Mouse (Mus musculus) embryonic facial prominence, embryonic 15.5 days (tissue): ENCODE results near the gene Rack1. TPM values are rescaled to one million over a fixed set of nuclear protein-coding genes. Genes with fewer than 3 reads are reported as not detected.
A peak's percentile ranks its signal among the peaks of the same experiment; 100 is the strongest.
"Not testable (repeated sequence)": the region's sequence is repeated elsewhere in the genome, so short reads cannot be mapped to it uniquely, and the experiment has no call there.

Experiments used
- ATAC-seq: fragments of 200-750 bp; cut with Nextera tagmentation; 2 replicates; pipeline ENCODE4 v1.8.0; 2017; ENCODE audit warnings: low read depth, moderate TSS enrichment; ENCODE audit not compliant: insufficient number of reproducible peaks, low FRiP score, low TSS enrichment
- H3K27ac ChIP-seq: fragments of 300-500 bp; sonication (generic); replicated peaks from 2 replicates; pipeline ENCODE4 v1.5.1; 2015; ENCODE audit warnings: mild to moderate bottlenecking, inconsistent platforms
- H3K27me3 ChIP-seq: fragments of 300-500 bp; sonication (generic); 2 replicates; pipeline ENCODE4 v1.6.1; 2015; ENCODE audit warnings: inconsistent platforms
- H3K36me3 ChIP-seq: fragments of 300-500 bp; sonication (generic); 2 replicates; pipeline ENCODE4 v1.6.1; 2015; ENCODE audit warnings: mild to moderate bottlenecking, inconsistent platforms
- H3K4me1 ChIP-seq: fragments of 300-500 bp; sonication (generic); 2 replicates; pipeline ENCODE4 v1.6.1; 2015; ENCODE audit warnings: inconsistent platforms
- H3K4me2 ChIP-seq: fragments of 300-500 bp; sonication (generic); replicated peaks from 2 replicates; pipeline ENCODE4 v1.6.1; 2015; ENCODE audit warnings: mild to moderate bottlenecking, inconsistent platforms
- H3K4me3 ChIP-seq: fragments of 300-500 bp; sonication (generic); replicated peaks from 2 replicates; pipeline ENCODE4 v1.5.1; 2015; ENCODE audit warnings: mild to moderate bottlenecking, inconsistent platforms
- H3K9ac ChIP-seq: fragments of 300-500 bp; sonication (generic); 2 replicates; pipeline ENCODE4 v1.6.1; 2015; ENCODE audit warnings: inconsistent platforms
- H3K9me3 ChIP-seq: fragments of 300-500 bp; sonication (generic); replicated peaks from 2 replicates; pipeline ENCODE4 v1.6.1; 2016; ENCODE audit warnings: inconsistent platforms
- WGBS: fragments of 180-500 bp; shearing (Covaris S2); methylation state at CpG from one replicate; pipeline ENCODE4 v1.1.7; 2015; 5-methylcytosine and 5-hydroxymethylcytosine counted together
- polyA plus RNA-seq: library from polyadenylated mRNA; unstranded; fragments of >200 nt; fragmentation: Nextera tagmentation; extraction: Ambion mirVana; gene quantifications from 2 replicates; pipeline ENCODE4 v1.2.1, GENCODE M21; 2015

The Rack1 gene
- polyA plus RNA-seq, 1 experiment from 2014 or later = 718 TPM

- peaks cover 14% of the 10 kb centered on the region for H3K27me3 ChIP-seq
- 35% methylated on average over 13 of the region's 13 CpGs for WGBS
- no peak overlapping the region for H3K4me2 ChIP-seq
- no peak for ATAC-seq
- H3K36me3 ChIP-seq = no peaks in the 10 kb centered on the region
- no peak overlapping the region for H3K9ac ChIP-seq
- no peaks in the 10 kb centered on the region for H3K9me3 ChIP-seq
- H3K4me3 ChIP-seq = no peak overlapping the region
- no peak overlapping the region for H3K27ac ChIP-seq
- H3K4me1 ChIP-seq = no peaks in the 10 kb centered on the region
These were observed 45.2 kb downstream of the Rack1 start for GRCm38 (mm10) chr11:48845244-48845815.

DNA sequence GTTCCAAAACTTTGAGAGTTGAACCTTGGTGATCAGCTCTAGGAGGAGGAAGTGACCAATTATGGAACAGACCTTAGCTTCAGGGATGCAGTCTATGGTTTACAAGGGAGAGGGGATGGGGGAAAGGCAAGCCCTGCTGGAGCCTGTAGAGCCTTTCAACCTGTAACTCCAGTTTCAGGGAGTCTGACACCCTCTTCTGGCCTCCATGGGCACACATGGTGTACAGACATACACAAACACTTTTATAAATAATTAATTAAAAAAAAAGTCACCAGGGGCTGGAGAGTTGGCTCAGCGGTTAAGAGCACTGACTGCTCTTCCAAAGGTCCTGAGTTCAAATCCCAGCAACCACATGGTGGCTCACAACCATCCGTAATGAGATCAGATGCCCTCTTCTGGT lies 46.2 kb downstream of the Rack1 start:
- H3K36me3 ChIP-seq, H3K4me2 ChIP-seq, H3K4me1 ChIP-seq, H3K9me3 ChIP-seq, H3K27ac ChIP-seq, H3K9ac ChIP-seq, H3K4me3 ChIP-seq, ATAC-seq: not testable (repeated sequence)
- 67% methylated on average over 2 of the region's 2 CpGs for WGBS
- H3K27me3 ChIP-seq = peaks cover 14% of the 10 kb centered on the region

GRCm38 (mm10) chr11:48846881-48847280 lies 46.7 kb downstream of the Rack1 start:
- no peak overlapping the region for H3K27ac ChIP-seq
- no peak overlapping the region for H3K4me2 ChIP-seq
- WGBS = 63% methylated on average over 5 of the region's 5 CpGs
- H3K9me3 ChIP-seq = no peaks in the 10 kb centered on the region
- H3K27me3 ChIP-seq = peaks cover 14% of the 10 kb centered on the region
- H3K4me1 ChIP-seq = no peaks in the 10 kb centered on the region
- no peak for ATAC-seq
- no peaks in the 10 kb centered on the region for H3K36me3 ChIP-seq
- H3K4me3 ChIP-seq = no peak overlapping the region
- no peak overlapping the region for H3K9ac ChIP-seq

DNA sequence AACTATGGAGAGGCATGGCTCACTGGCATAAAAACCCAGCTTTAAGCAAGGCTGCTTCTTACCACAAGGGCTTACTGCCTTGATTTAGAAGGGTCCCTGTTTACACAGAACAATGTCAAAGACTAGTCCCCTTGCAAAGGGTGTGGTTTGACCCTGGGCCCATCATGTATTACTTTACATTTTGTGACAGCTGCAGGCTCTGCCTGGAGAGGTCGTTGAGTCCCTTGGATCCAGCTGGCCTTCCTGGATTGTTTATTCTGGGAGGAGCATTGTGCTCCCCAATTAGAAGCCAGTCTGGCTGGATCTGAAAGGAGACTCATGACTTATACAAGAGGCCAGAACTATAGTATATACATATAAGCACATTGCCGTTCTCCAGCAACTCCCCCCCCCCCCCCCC lies 50.1 kb downstream of the Rack1 start:
- Histone ChIP-seq H3K9me3 (no peaks in the 10 kb centered on the region), H3K4me2 (no peak overlapping the region), H3K36me3 (no peaks in the 10 kb centered on the region), H3K9ac (no peak overlapping the region), H3K27me3 (peaks cover 14% of the 10 kb centered on the region), H3K4me3 (no peak overlapping the region), H3K4me1 (peaks cover 19% of the 10 kb centered on the region), H3K27ac (no peak overlapping the region)
- 42% methylated on average over 2 of the region's 2 CpGs for WGBS
- ATAC-seq = no peak

- Histone ChIP-seq H3K27ac (no peak overlapping the region), H3K9me3 (no peaks in the 10 kb centered on the region), H3K4me1 (peaks cover 19% of the 10 kb centered on the region), H3K4me2 (no peak overlapping the region), H3K27me3 (peaks cover 14% of the 10 kb centered on the region; the same call in 1 of the 2 replicates), H3K4me3 (no peak overlapping the region), H3K9ac (no peak overlapping the region), H3K36me3 (no peaks in the 10 kb centered on the region)
- no peak for ATAC-seq
- whole genome bisulfite sequencing = 79% methylated on average over 4 of the region's 4 CpGs
These were observed 51.3 kb downstream of the Rack1 start for GRCm38 (mm10) chr11:48851270-48851995.

GRCm38 (mm10) chr11:48852190-48852589 lies 52.1 kb downstream of the Rack1 start:
- 0 out of 2 replicates have a peak overlapping the region, but pooled peaks have one; percentile 80 for H3K4me2 ChIP-seq
- 80% methylated on average over 4 of the region's 4 CpGs for whole genome bisulfite sequencing
- ATAC-seq = no peak

GRCm38 (mm10) chr11:48852624-48853473 lies 52.7 kb downstream of the Rack1 start:
- Histone ChIP-seq H3K4me3 (peak overlapping the region; percentile 68), H3K9ac (peak overlapping the region; percentile 26; the same call in 1 of the 2 replicates), H3K36me3 (no peaks in the 10 kb centered on the region), H3K27me3 (peaks cover 14% of the 10 kb centered on the region; the same call in 1 of the 2 replicates), H3K27ac (no peak overlapping the region), H3K9me3 (no peaks in the 10 kb centered on the region), H3K4me1 (peaks cover 20% of the 10 kb centered on the region), H3K4me2 (peak overlapping the region; percentile 80)
- WGBS = 9% methylated on average over 23 of the region's 23 CpGs
- no peak for ATAC-seq

More at GRCm38 (mm10) chr11:48852190-48852589, 52.1 kb downstream of the Rack1 start:
- H3K4me3 ChIP-seq = no peak overlapping the region
- H3K9me3 ChIP-seq = no peaks in the 10 kb centered on the region
- peaks cover 19% of the 10 kb centered on the region for H3K4me1 ChIP-seq
- no peak overlapping the region for H3K9ac ChIP-seq
- H3K36me3 ChIP-seq = no peaks in the 10 kb centered on the region
- no peak overlapping the region for H3K27ac ChIP-seq
- H3K27me3 ChIP-seq = peaks cover 14% of the 10 kb centered on the region; the same call in 1 of the 2 replicates

DNA sequence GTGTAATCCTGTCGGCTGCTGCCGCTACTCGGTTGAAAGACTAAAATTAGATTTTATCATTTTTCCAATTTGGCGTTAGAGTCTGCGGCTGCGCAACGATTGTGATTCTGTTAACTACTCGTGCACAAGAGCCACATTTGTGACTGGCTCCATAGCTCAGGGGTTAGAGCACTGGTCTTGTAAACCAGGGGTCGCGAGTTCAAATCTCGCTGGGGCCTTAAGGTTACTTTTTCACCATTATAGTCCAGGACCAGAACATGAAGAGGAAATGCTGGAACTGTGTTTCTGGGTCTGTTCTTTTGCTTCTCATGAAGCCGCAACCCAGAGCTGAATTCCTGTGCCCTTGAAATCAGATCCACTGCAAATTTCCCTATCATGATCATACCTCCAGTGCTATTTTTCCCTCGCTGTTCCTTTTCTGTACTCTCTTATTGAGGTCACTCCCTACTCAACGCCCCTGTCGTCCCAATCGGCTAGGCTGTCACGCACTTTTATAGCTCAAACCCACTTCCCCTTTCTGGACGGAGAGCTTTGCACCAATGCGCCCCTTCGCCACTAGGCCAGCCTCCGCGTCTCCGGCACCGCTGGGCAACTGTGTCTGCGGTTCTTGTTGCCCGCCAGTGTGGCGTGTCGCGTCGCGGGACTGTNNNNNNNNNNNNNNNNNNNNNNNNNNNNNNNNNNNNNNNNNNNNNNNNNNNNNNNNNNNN lies 53.5 kb downstream of the Rack1 start:
- no peaks in the 10 kb centered on the region for H3K9me3 ChIP-seq
- H3K4me3 ChIP-seq = peak overlapping the region; percentile 68
- H3K27me3 ChIP-seq = peaks cover 9% of the 10 kb centered on the region; the same call in 1 of the 2 replicates
- H3K4me2 ChIP-seq = peak overlapping the region; percentile 80
- WGBS = under 1% methylated on average over 31 of the region's 31 CpGs
- H3K27ac ChIP-seq = 0 out of 2 replicates have a peak overlapping the region, but pooled peaks have one; percentile 22
- H3K4me1 ChIP-seq = peaks cover 27% of the 10 kb centered on the region
- H3K36me3 ChIP-seq = no peaks in the 10 kb centered on the region
- ATAC-seq = peak; percentile 66
- peak overlapping the region; percentile 16; the same call in 1 of the 2 replicates for H3K9ac ChIP-seq
